Mouse (Mus musculus): ENCODE data around the gene Clca3a1. TPM values are rescaled to one million over a fixed set of nuclear protein-coding genes. Genes with fewer than 3 reads are reported as not detected.
"Not testable (repeated sequence)": the region's sequence is repeated elsewhere in the genome, so short reads cannot be mapped to it uniquely, and the experiment has no call there.

Gene Clca3a1
- total RNA-seq (2021) = under 1 TPM in 1 of 2 experiments, not detected in 1; 0.15 TPM
- long read RNA-seq, experiment 1 = 0 reads
- long read RNA-seq, experiment 2 = 0 reads

- no peak for DNase-seq
- Histone ChIP-seq H3K4me3 (no peak within 1 kb of the TSS), H3K27ac (no peak within 1 kb of the TSS)
- intact Hi-C loops (cut with DNase I) = no loop called here
- TF ChIP-seq CTCF (IDR thresholded peaks at IDR 0.05) = no peak
These were observed at the start of gene Clca3a1 for GRCm38 (mm10) chr3:144760592-144761309. Gene Clca3a1, minus strand, starts transcription at chr3:144760977.

GRCm38 (mm10) chr3:144808153-144808925, 47.6 kb upstream of the Clca3a1 start:
- H3K27ac ChIP-seq; H3K4me3 ChIP-seq; DNase-seq; intact Hi-C loops (cut with DNase I): not testable (repeated sequence)

- DNase-seq; intact Hi-C loops (cut with DNase I): not testable (repeated sequence)
These were observed 45.8 kb upstream of the Clca3a1 start for GRCm38 (mm10) chr3:144806626-144807025.

GRCm38 (mm10) chr3:144801861-144802260, 41.1 kb upstream of the Clca3a1 start:
- Histone ChIP-seq H3K4me3 (no peak overlapping the region), H3K27ac (no peak overlapping the region)
- peak; percentile 20 for DNase-seq
- TF ChIP-seq CTCF (IDR thresholded peaks at IDR 0.05) = peak; percentile 36
- intact Hi-C loops (cut with DNase I) = no loop called here

More at GRCm38 (mm10) chr3:144806626-144807025, 45.8 kb upstream of the Clca3a1 start:
- H3K27ac ChIP-seq, H3K4me3 ChIP-seq: not testable (repeated sequence)

DNA sequence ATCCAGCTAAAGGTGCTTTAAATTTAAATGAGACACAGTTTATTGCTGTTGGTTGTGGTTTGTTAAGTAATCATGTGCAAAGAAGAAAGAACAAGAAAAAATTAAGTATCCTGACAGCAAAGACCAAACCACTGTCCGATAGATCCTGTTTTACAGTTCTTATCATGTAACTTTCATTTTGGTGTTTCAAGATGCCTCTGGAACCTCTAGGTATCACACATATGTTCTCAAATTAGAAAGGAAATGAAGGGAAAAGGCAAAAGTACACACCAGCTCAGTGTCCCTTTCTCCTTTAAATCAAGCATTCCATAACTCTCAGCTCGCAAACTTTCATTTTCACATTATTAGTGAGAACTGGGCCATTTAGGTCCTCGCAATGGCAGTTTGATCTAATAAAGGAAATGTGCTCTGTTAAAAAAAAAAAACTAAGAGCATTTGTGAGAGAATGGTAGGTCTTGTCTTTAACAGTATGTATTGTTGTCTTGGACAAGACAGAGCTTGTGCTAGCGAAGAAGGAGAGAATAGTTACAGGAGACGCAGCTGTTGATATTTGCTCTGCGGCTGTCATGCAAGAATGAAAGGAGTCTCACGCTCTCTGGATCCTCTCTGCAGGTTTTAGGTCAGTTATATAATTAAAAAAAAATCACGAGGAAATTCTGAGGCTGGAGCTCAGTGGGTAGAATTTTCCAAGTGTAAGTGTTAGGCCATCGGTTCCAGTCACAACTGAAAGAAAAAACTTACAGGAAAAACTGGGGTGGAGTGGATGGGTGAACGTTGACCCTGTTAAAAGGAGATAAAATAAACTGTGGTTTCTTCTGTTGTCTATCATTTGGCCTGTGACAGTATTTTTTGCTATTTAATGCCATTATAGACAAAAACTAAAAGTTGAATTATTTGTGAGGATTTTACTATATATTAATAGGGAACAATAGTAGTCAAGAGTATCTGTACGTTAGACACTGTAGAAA, 24.7 kb upstream of the Clca3a1 start:
- H3K27ac ChIP-seq = no peak overlapping the region
- no peak overlapping the region for H3K4me3 ChIP-seq
- intact Hi-C loops (cut with DNase I) = no loop called here
- no peak for DNase-seq
- no peak for TF ChIP-seq CTCF (IDR thresholded peaks at IDR 0.05)

- no peak for TF ChIP-seq CTCF (IDR thresholded peaks at IDR 0.05)
- intact Hi-C loops (cut with DNase I) = no loop called here
- H3K27ac ChIP-seq = no peak overlapping the region
- no peak for DNase-seq
- H3K4me3 ChIP-seq = no peak overlapping the region
These were observed 4.4 kb upstream of the Clca3a1 start for GRCm38 (mm10) chr3:144765161-144765560.

DNA sequence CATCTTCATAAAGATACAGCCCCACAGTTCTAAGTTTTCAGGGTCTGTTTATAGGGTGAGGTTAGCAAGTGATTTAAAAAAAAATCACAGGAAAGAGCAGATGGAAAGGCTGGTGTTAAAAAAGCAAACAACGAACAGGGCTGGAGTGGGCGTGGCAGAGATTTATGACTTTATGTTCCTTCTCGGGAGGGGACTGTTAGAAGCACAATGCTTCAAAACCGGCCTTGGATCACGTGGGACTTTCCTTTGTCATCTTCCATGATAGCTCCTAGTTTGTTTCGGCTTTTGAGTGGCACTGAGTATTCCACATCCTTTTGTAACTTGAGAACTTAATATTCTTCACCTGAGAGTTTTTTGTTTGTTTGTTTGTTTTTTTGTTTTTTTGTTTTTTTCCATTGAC, 677 bp upstream of the Clca3a1 start:
- H3K4me3 ChIP-seq = no peak overlapping the region
- no peak for DNase-seq
- intact Hi-C loops (cut with DNase I) = no loop called here
- TF ChIP-seq CTCF (IDR thresholded peaks at IDR 0.05) = no peak
- no peak overlapping the region for H3K27ac ChIP-seq

- no peak overlapping the region for H3K27ac ChIP-seq
- intact Hi-C loops (cut with DNase I) = no loop called here
- no peak for TF ChIP-seq CTCF (IDR thresholded peaks at IDR 0.05)
- H3K4me3 ChIP-seq = no peak overlapping the region
- DNase-seq = no peak
These were observed 1.1 kb downstream of the Clca3a1 start for GRCm38 (mm10) chr3:144759719-144760118.

DNA sequence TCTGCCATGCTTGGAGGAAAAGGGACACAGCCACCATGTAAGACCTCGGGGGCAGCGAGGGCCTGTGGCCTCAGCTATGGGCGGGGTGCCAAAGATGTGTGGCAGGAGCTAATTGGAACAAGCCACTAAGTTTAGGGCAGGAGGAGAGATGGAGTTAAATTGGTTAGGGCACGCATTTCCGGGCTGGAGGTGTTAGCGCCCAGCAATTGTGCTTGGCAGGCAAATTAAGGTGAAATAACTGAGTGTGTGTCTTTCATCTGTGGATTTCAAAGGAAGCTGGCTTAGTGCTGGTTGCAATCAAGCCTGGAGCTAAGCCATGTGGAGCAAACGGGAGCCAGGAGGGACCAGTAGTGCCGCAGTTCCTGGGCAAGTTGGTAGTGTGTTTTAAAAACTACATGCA, 4.7 kb downstream of the Clca3a1 start:
- H3K27ac ChIP-seq; DNase-seq; H3K4me3 ChIP-seq; intact Hi-C loops (cut with DNase I): not testable (repeated sequence)

GRCm38 (mm10) chr3:144753120-144753519, 7.7 kb downstream of the Clca3a1 start:
- intact Hi-C loops (cut with DNase I) = no loop called here
- Histone ChIP-seq H3K27ac (no peak overlapping the region), H3K4me3 (no peak overlapping the region)
- peak; percentile 58 for TF ChIP-seq CTCF (IDR thresholded peaks at IDR 0.05)
- DNase-seq = no peak

DNA sequence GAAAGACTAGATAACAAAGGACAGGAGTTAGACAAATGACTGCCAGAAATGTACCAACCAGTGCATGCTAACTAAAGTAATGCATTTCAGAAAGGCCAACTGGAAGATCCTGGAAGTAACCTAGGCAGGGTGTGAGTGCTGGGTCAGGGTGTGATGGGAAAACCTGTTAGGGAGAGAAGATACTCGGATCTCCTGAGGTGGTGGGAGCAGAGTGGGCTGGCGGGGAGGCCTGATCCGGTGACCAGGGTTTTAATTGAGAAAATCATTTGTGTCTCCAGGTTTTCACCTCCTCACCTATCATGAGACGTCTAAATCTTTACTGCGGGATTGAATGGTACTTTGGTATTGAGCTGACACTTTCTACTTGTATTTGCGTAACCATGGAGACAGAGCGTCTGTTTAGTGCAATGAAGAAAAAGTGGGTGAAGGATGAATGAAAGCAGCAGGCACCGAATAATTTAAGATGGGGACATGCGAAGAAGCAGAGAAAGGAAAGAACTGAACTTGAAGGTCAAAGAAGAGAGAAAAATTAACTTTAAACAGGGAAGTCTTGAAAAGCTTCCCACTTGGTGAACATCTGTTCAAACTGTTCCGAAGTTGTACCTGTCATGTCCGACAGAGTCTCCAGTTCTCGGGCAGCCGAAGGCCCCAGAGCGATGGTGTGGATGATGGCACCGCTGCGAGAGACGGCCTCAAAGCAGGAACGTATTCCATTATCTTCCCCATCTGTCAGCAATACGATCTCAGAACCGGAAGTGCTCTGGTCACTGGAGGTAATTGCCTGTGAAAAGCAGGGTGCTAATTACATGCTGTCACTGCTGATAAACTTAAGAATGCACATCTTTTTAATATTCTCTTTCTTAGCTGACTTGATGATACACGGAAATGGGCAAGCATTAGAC, 11.5 kb downstream of the Clca3a1 start:
- H3K4me3 ChIP-seq; DNase-seq; H3K27ac ChIP-seq; intact Hi-C loops (cut with DNase I): not testable (repeated sequence)

DNA sequence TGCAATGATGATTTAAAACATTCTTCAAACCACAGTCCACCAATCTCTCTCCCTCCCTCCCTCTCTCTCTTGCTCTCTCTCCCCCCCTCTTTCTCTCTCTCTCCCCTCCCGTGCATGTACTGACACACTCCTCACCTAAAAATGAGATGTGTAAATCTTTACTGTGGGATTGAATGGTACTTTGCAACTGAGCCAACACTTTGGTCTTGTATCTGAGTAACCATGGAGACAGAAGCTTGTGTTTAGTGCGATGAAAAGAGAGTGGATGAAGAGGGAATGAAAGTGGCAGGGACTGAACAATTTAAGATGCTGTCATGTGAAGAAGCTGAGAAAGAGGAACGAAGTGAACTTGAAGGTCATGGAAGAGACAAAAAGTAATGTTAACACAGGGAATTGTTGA, 13.1 kb downstream of the Clca3a1 start:
- H3K27ac ChIP-seq; DNase-seq; intact Hi-C loops (cut with DNase I); H3K4me3 ChIP-seq: not testable (repeated sequence)

DNA sequence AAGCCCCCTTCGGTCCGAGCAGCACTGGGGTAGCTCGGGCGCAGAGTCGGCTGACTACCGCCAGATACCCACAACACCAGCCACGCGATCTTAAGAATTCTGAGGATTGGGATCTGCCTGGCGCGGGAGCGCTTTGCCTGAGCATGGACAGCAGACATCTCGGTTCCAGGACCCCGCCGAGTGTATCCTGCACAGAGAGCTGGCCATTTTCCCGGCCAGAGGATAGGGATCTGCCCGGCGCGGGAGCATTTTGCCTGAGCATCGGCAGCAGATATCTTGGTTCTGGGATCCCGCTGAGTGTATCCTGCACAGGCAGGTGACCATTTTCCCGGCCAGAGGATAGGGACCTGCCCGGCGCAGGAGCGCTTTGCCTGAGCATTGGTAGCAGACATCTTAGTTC, 22.4 kb downstream of the Clca3a1 start:
- H3K27ac ChIP-seq, H3K4me3 ChIP-seq, DNase-seq: not testable (repeated sequence)
- intact Hi-C loops (cut with DNase I) = loop anchor here (10.0 kb wide), 1 partner anchor 286 kb away; no protein-coding TSS in a partner anchor

Measured in gastrocnemius, adult 2 months (tissue).